Mouse (Mus musculus) kidney, postnatal 0 days (tissue): ENCODE results near the gene Lrrd1. TPM values are rescaled to one million over a fixed set of nuclear protein-coding genes. Genes with fewer than 3 reads are reported as not detected.
"Not testable (repeated sequence)": the region's sequence is repeated elsewhere in the genome, so short reads cannot be mapped to it uniquely, and the experiment has no call there.

Source experiments
- ATAC-seq: fragments of 200-750 bp; cut with Nextera tagmentation; replicated peaks from 2 replicates; pipeline ENCODE4 v1.8.0; 2017; ENCODE audit warnings: low read depth, moderate number of reproducible peaks, moderate TSS enrichment, moderate library complexity; ENCODE audit not compliant: low FRiP score
- DNase-seq: peaks from one replicate; pipeline ENCODE4 v3.0.0-alpha.2; 2016; ENCODE audit warnings: low spot score
- H3K27ac ChIP-seq: fragments of 300-500 bp; sonication (generic); 2 replicates; pipeline ENCODE4 v1.5.1; 2014; ENCODE audit warnings: mild to moderate bottlenecking
- H3K27me3 ChIP-seq: fragments of 300-500 bp; sonication (generic); 2 replicates; pipeline ENCODE4 v1.6.1; 2014; ENCODE audit warnings: low read length, mixed read lengths; ENCODE audit not compliant: insufficient read depth
- H3K36me3 ChIP-seq: fragments of 300-500 bp; sonication (generic); 2 replicates; pipeline ENCODE4 v1.6.1; 2014; ENCODE audit warnings: low read length, mixed read lengths; ENCODE audit not compliant: insufficient read depth
- H3K4me1 ChIP-seq: fragments of 300-500 bp; sonication (generic); replicated peaks from 2 replicates; pipeline ENCODE4 v1.6.1; 2014; ENCODE audit warnings: antibody characterized with exemption, low read length, mixed read lengths; ENCODE audit not compliant: insufficient read depth
- H3K4me2 ChIP-seq: fragments of 300-500 bp; sonication (generic); 2 replicates; pipeline ENCODE4 v1.6.1; 2014; ENCODE audit warnings: mild to moderate bottlenecking, low read length, moderate library complexity, mixed read lengths
- H3K4me3 ChIP-seq: fragments of 300-500 bp; sonication (generic); replicated peaks from 2 replicates; pipeline ENCODE4 v1.5.1; 2014; ENCODE audit warnings: low read depth, low read length
- H3K9ac ChIP-seq: fragments of 300-500 bp; sonication (generic); 2 replicates; pipeline ENCODE4 v1.6.1; 2014; ENCODE audit warnings: low read depth, low read length
- H3K9me3 ChIP-seq: fragments of 300-500 bp; sonication (generic); replicated peaks from 2 replicates; pipeline ENCODE4 v1.6.1; 2016; ENCODE audit warnings: low read length, inconsistent platforms, mixed read lengths
- CTCF ChIP-seq: IDR thresholded peaks from 2 replicates; pipeline ENCODE4 v1.5.1; 2016; ENCODE audit warnings: antibody characterized with exemption, low read depth, mild to moderate bottlenecking, moderate library complexity
- WGBS: fragments of 180-500 bp; shearing (Covaris S2); extraction: QIAGEN DNeasy Blood & Tissue Kit; methylation state at CpG from one replicate; pipeline ENCODE4 v1.1.7; 2014; 5-methylcytosine and 5-hydroxymethylcytosine counted together
- polyA plus RNA-seq: library from polyadenylated mRNA; unstranded; fragments of >200 nt; fragmentation: Nextera tagmentation; extraction: Ambion mirVana; gene quantifications from 2 replicates; pipeline ENCODE4 v1.2.1, GENCODE M21; 2015

Lrrd1 gene
- polyA plus RNA-seq, 1 experiment from 2014 or later, result not detected

- ATAC-seq (no peak), DNase-seq (no peak)
These were observed 28.5 kb downstream of the Lrrd1 start for GRCm38 (mm10) chr5:3873485-3873884.

GRCm38 (mm10) chr5:3886862-3887261 is 41.9 kb downstream of the Lrrd1 start:
- H3K4me1 ChIP-seq, ATAC-seq, H3K9ac ChIP-seq, H3K36me3 ChIP-seq, H3K9me3 ChIP-seq, DNase-seq, H3K27ac ChIP-seq, H3K27me3 ChIP-seq, H3K4me3 ChIP-seq, H3K4me2 ChIP-seq: not testable (repeated sequence)
- WGBS, result 89% methylated on average over 7 of the region's 7 CpGs

More at GRCm38 (mm10) chr5:3873485-3873884, 28.5 kb downstream of the Lrrd1 start:
- no peaks in the 10 kb centered on the region for H3K36me3 ChIP-seq
- no peaks in the 10 kb centered on the region for H3K27me3 ChIP-seq
- H3K27ac ChIP-seq, result no peak overlapping the region
- H3K4me1 ChIP-seq, result no peaks in the 10 kb centered on the region
- H3K9ac ChIP-seq, result no peak overlapping the region
- H3K9me3 ChIP-seq, result no peaks in the 10 kb centered on the region
- H3K4me2 ChIP-seq, result no peak overlapping the region
- no peak for TF ChIP-seq CTCF
- WGBS, result 91% methylated on average over 3 of the region's 3 CpGs
- H3K4me3 ChIP-seq, result no peak overlapping the region

- Histone ChIP-seq H3K27me3 (no peaks in the 10 kb centered on the region), H3K36me3 (no peaks in the 10 kb centered on the region), H3K4me2 (no peak overlapping the region), H3K9me3 (no peaks in the 10 kb centered on the region), H3K27ac (no peak overlapping the region), H3K4me1 (no peaks in the 10 kb centered on the region), H3K4me3 (no peak overlapping the region), H3K9ac (no peak overlapping the region)
- ATAC-seq, result no peak
- peak; percentile 21; the same call in 1 of the 2 replicates for TF ChIP-seq CTCF
- DNase-seq, result no peak
These were observed 44.2 kb downstream of the Lrrd1 start for GRCm38 (mm10) chr5:3889201-3889600.

- H3K27me3 ChIP-seq, DNase-seq, H3K27ac ChIP-seq, H3K36me3 ChIP-seq, H3K9me3 ChIP-seq, H3K4me1 ChIP-seq: not testable (repeated sequence)
- 0% methylated on average over 7 of the region's 47 CpGs for WGBS
- Histone ChIP-seq H3K9ac (peak within 1 kb of the TSS; percentile 47; the same call in 1 of the 2 replicates), H3K4me2 (peak within 1 kb of the TSS; percentile 68), H3K4me3 (peak within 1 kb of the TSS; percentile 41)
- peak; percentile 99 for ATAC-seq
These were observed 48.7 kb downstream of the Lrrd1 start, which contains the start of gene Mterf1a for GRCm38 (mm10) chr5:3893459-3894293. TSS of gene Mterf1a (minus strand) at chr5:3893933.

GRCm38 (mm10) chr5:3894294-3894619 is 49.3 kb downstream of the Lrrd1 start:
- H3K4me2 ChIP-seq, H3K4me3 ChIP-seq, H3K4me1 ChIP-seq, ATAC-seq, H3K36me3 ChIP-seq, DNase-seq, H3K27ac ChIP-seq, H3K9me3 ChIP-seq, H3K9ac ChIP-seq, H3K27me3 ChIP-seq: not testable (repeated sequence)
- WGBS, result 96% methylated on average over 4 of the region's 4 CpGs

- Histone ChIP-seq H3K4me3 (no peak overlapping the region), H3K27me3 (no peaks in the 10 kb centered on the region), H3K9me3 (no peaks in the 10 kb centered on the region), H3K4me2 (no peak overlapping the region), H3K4me1 (no peaks in the 10 kb centered on the region), H3K36me3 (no peaks in the 10 kb centered on the region), H3K9ac (no peak overlapping the region), H3K27ac (no peak overlapping the region)
- WGBS, result 59% methylated on average over 2 of the region's 2 CpGs
- no peak for ATAC-seq
- DNase-seq, result no peak
- TF ChIP-seq CTCF, result no peak
These were observed 60.5 kb downstream of the Lrrd1 start for GRCm38 (mm10) chr5:3905471-3905870.

Other genes starting within 250 kb of the Lrrd1 start
- gene Pex1, start 249.1 kb upstream of the Lrrd1 start, polyA plus RNA-seq, result 16.4 and 16.6 TPM in 2 replicates
- gene Rbm48, start 248.6 kb upstream of the Lrrd1 start, polyA plus RNA-seq, result 10.2 and 12.1 TPM in 2 replicates
- gene Tmbim7, start 194.0 kb upstream of the Lrrd1 start, polyA plus RNA-seq, result not detected in 2 replicates
- 85.8 and 88.5 TPM in 2 replicates for gene Gatad1, start 188.0 kb upstream of the Lrrd1 start, polyA plus RNA-seq
- gene Ankib1, start 42.2 kb upstream of the Lrrd1 start, polyA plus RNA-seq, result 13.3 and 14.1 TPM in 2 replicates
- 36.7 and 39.4 TPM in 2 replicates for gene Krit1, start 42.0 kb upstream of the Lrrd1 start, polyA plus RNA-seq
- gene Mterf1a, start 48.8 kb downstream of the Lrrd1 start, polyA plus RNA-seq, result 8.0 and 8.4 TPM in 2 replicates
- 110 and 129 TPM in 2 replicates for gene Akap9, start 82.9 kb downstream of the Lrrd1 start, polyA plus RNA-seq